8 mouse cellular contexts compared by ENCODE assay signal in the genomic region with DNA sequence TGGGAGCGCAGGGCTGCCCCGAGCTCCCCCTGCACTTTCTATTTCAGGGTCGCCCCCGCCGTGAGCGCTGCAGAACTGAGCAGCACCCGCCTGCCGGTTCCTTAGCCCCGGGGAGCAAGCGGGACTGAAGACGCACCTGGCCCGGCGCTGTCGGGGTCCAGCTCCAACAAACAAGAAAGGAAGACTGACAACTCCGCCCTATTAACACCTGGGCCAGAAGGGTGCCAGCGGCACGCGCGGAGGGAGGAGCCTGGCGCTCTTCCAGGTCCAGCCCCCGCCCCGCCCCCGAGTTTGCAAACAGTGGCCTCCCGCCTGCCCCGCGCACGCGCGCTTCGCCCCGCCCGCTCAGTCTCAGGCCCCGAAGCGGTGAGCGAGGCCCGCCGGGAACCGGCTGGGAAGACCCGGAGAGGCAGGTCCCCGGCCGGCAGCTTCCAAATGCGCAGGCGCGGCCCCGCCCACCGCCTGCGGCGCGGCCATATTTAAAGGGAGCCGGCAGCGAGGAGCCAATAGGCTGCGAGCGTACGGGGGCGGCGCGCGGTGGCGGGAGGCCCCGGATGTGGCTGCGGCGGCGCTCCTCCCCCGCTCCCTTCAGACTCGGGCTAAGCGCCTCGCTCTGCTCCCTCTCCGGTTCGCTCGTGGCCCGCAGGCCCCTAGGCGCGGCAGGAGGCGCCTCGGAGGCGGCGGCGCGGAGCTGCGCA. TPM values are rescaled to one million over a fixed set of nuclear protein-coding genes. Genes with fewer than 3 reads are reported as not detected.
DNase-seq lines count a peak whose midpoint lies in the region; ATAC-seq and TF ChIP-seq lines count a peak whose summit lies in the region.

A gene (plus strand): TSS at position 587 of the 698 bp plus-strand sequence.

- peak within 1 kb of the TSS; percentile 92 for H3K9ac ChIP-seq in forebrain, postnatal 0 days
- H3K9ac ChIP-seq in lung, embryonic 15.5 days, result peak within 1 kb of the TSS; percentile 86

- no peak for TF ChIP-seq CTCF in G1E (IDR thresholded peaks at IDR 0.05; ENCODE audit: low read depth, low read length)
- 0 out of 2 replicates have a peak, but pooled peaks have one; percentile 11 for TF ChIP-seq CTCF in forebrain, postnatal 0 days (IDR thresholded peaks at IDR 0.05; ENCODE audit: low read depth)

- peak within 1 kb of the TSS; percentile 84 for H3K4me2 ChIP-seq in forebrain, postnatal 0 days (ENCODE audit: low read depth)
- H3K4me2 ChIP-seq in lung, embryonic 15.5 days, result peak within 1 kb of the TSS; percentile 90

- H3K27ac ChIP-seq in forebrain, postnatal 0 days (ENCODE audit: low read depth, low read length), result peak within 1 kb of the TSS; percentile 95
- peak within 1 kb of the TSS; percentile 95 for H3K27ac ChIP-seq in lung, embryonic 15.5 days

- H3K9me3 ChIP-seq in G1E (replicated peaks), result no peaks in the 10 kb centered on the region
- no peaks in the 10 kb centered on the region for H3K9me3 ChIP-seq in forebrain, postnatal 0 days (ENCODE audit: low read length)
- no peaks in the 10 kb centered on the region for H3K9me3 ChIP-seq in lung, embryonic 15.5 days

- H3K4me1 ChIP-seq in G1E (ENCODE audit: insufficient read depth, low read depth, low read length), result peaks cover 52% of the 10 kb centered on the region
- peaks cover 22% of the 10 kb centered on the region for H3K4me1 ChIP-seq in forebrain, postnatal 0 days (ENCODE audit: insufficient read depth)
- H3K4me1 ChIP-seq in lung, embryonic 15.5 days, result peaks cover 29% of the 10 kb centered on the region

- H3K4me3 ChIP-seq in G1E (ENCODE audit: low read depth, low read length), result peak within 1 kb of the TSS; percentile 90
- H3K4me3 ChIP-seq in forebrain, postnatal 0 days (ENCODE audit: low read depth, low read length), result peak within 1 kb of the TSS; percentile 91
- peak within 1 kb of the TSS; percentile 85 for H3K4me3 ChIP-seq in lung, embryonic 15.5 days

- ATAC-seq in G1E (ENCODE audit: extremely low read depth, insufficient number of reproducible peaks, low FRiP score, poor library complexity, severe bottlenecking), result peak; percentile 75
- ATAC-seq in forebrain, postnatal 0 days, result peak; percentile 98
- ATAC-seq in lung, embryonic 15.5 days (ENCODE audit: borderline replicate concordance, extremely low read depth, low FRiP score, low TSS enrichment), result peak; percentile 97

- under 1% methylated on average over 76 of the region's 80 CpGs for WGBS in forebrain, postnatal 0 days
- under 1% methylated on average over 67 of the region's 80 CpGs for WGBS in lung, embryonic 15.5 days

- H3K36me3 ChIP-seq in G1E (replicated peaks), result peaks cover 33% of the 10 kb centered on the region
- peaks cover 19% of the 10 kb centered on the region for H3K36me3 ChIP-seq in forebrain, postnatal 0 days (ENCODE audit: insufficient read depth)
- H3K36me3 ChIP-seq in lung, embryonic 15.5 days, result peaks cover 20% of the 10 kb centered on the region

- DNase-seq in G1E (ENCODE audit: low spot score), result peak; percentile 100
- peak; percentile 98 to 100 for DNase-seq in cerebellum, adult 18-20 months
- DNase-seq in forebrain, postnatal 0 days, result peak; percentile 98
- peak; percentile 99 for DNase-seq in heart, postnatal 4 days
- DNase-seq in layer of hippocampus, adult 8-10 months (ENCODE audit: low spot score in 2 of 2), result peak; percentile 97 to 99
- DNase-seq in ovary, adult 18-20 months (ENCODE audit: low spot score), result peak; percentile 99
- peak; percentile 98 for DNase-seq in thymus, postnatal 0 days (ENCODE audit: low spot score)

- peaks cover 40% of the 10 kb centered on the region for H3K27me3 ChIP-seq in G1E (ENCODE audit: insufficient read depth, low read length)
- peaks cover 13% of the 10 kb centered on the region for H3K27me3 ChIP-seq in forebrain, postnatal 0 days (ENCODE audit: insufficient read depth, low read length)
- peaks cover 24% of the 10 kb centered on the region for H3K27me3 ChIP-seq in lung, embryonic 15.5 days

RNA-seq across cellular contexts. Expression of the gene that starts here (rescaled TPM):
- total RNA-seq in G1E (2014; fragmentation: Nextera tagmentation) (19.9 and 27.5 TPM in 2 replicates), G1E (2017) (39.2 and 41.1 TPM in 2 replicates)
- 44.4 and 57.6 TPM in 2 replicates for polyA plus RNA-seq in G1E (2012)
- total RNA-seq in forebrain, postnatal 0 days (2014; rRNA removed), result 154 and 162 TPM in 2 replicates
- 24.4 and 24.8 TPM in 2 replicates for polyA plus RNA-seq in forebrain, postnatal 0 days (2015; fragmentation: Nextera tagmentation; extraction: Ambion mirVana)
- total RNA-seq in heart, postnatal 4 days (2021), result 10 to 100 TPM; 48.7 to 49.8 TPM
- 10 to 100 TPM; 83.3 to 97.9 (median 92.6) TPM for total RNA-seq in layer of hippocampus, adult 8-10 months (2022)
- polyA plus RNA-seq in lung, embryonic 15.5 days (2015; fragmentation: Nextera tagmentation; extraction: Ambion mirVana), result 7.5 and 9.5 TPM in 2 replicates
- 10.0 and 10.7 TPM in 2 replicates for polyA plus RNA-seq in thymus, postnatal 0 days (2015; fragmentation: Nextera tagmentation; extraction: Ambion mirVana)

Comparison
In these comparisons a context has a peak if more than half of its experiments do, and no peak if none do; other contexts are left out.
1. Peak in every context shown above with its lines: DNase-seq, ATAC-seq, H3K4me3 ChIP-seq and H3K27ac ChIP-seq.